Mouse (Mus musculus) heart, embryonic 16.5 days (tissue): ENCODE measurements around the gene Efna3. TPM values are rescaled to one million over a fixed set of nuclear protein-coding genes. Genes with fewer than 3 reads are reported as not detected.

Experiments
- ATAC-seq: fragments of 200-750 bp; cut with Nextera tagmentation; replicated peaks from 2 replicates; pipeline ENCODE4 v1.8.0; 2017; ENCODE audit warnings: moderate number of reproducible peaks; ENCODE audit not compliant: insufficient read depth, low FRiP score; ENCODE audit errors: extremely low read depth
- H3K27ac ChIP-seq: fragments of 300-500 bp; sonication (generic); 2 replicates; pipeline ENCODE4 v1.5.1; 2014; ENCODE audit warnings: mild to moderate bottlenecking, low read length, control low read depth, moderate library complexity
- H3K27me3 ChIP-seq: fragments of 300-500 bp; sonication (generic); 2 replicates; pipeline ENCODE4 v1.6.1; 2014; ENCODE audit warnings: low read length, mixed read lengths; ENCODE audit not compliant: control insufficient read depth, insufficient read depth
- H3K36me3 ChIP-seq: fragments of 300-500 bp; sonication (generic); 2 replicates; pipeline ENCODE4 v1.6.1; 2014; ENCODE audit not compliant: control insufficient read depth, insufficient read depth
- H3K4me1 ChIP-seq: fragments of 300-500 bp; sonication (generic); 2 replicates; pipeline ENCODE4 v1.6.1; 2014; ENCODE audit warnings: low read length, mixed read lengths; ENCODE audit not compliant: control insufficient read depth, insufficient read depth
- H3K4me2 ChIP-seq: fragments of 300-500 bp; sonication (generic); 2 replicates; pipeline ENCODE4 v1.6.1; 2014; ENCODE audit warnings: low read depth, mild to moderate bottlenecking, control low read depth, low read length
- H3K4me3 ChIP-seq: fragments of 300-500 bp; sonication (generic); 2 replicates; pipeline ENCODE4 v1.5.1; 2014; ENCODE audit warnings: mild to moderate bottlenecking, control low read depth, low read length
- H3K9ac ChIP-seq: fragments of 300-500 bp; sonication (generic); 2 replicates; pipeline ENCODE4 v1.6.1; 2014; ENCODE audit warnings: low read length, control low read depth
- H3K9me3 ChIP-seq: fragments of 300-500 bp; sonication (generic); replicated peaks from 2 replicates; pipeline ENCODE4 v1.6.1; 2016; ENCODE audit warnings: low read length; ENCODE audit not compliant: control insufficient read depth
- WGBS: fragments of 180-500 bp; shearing (Covaris S2); extraction: QIAGEN DNeasy Blood & Tissue Kit; methylation state at CpG from one replicate; pipeline ENCODE4 v1.1.7; 2014; 5-methylcytosine and 5-hydroxymethylcytosine counted together
- polyA plus RNA-seq: library from polyadenylated mRNA; unstranded; fragments of >200 nt; fragmentation: Nextera tagmentation; extraction: Ambion mirVana; gene quantifications from 2 replicates; pipeline ENCODE4 v1.2.1, GENCODE M21; 2015

The Efna3 gene
- polyA plus RNA-seq, 1 experiment from 2014 or later, result 0.89 TPM

DNA sequence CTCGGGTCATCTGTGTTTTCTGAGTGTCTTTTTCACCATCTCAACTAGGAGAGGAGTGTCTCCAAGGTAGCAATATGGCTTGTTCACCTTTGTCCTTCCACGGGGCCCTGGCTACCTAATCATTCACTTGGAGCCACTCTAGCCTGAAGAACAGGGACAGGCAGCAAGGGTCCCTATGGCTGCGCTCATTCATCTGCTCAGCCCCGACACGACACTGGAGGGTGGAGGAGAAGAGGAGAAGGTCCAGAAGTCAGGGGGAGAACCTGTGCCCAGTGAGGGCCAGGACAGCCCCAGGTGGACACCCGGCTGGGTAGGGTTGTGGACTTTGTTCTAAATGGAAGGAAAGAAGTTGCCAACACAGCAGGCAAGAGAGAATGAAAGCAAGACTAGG, 32.7 kb upstream of the Efna3 start:
- Histone ChIP-seq H3K4me3 (no peak overlapping the region), H3K9me3 (no peaks in the 10 kb centered on the region), H3K4me2 (no peak overlapping the region), H3K27me3 (peaks cover 16% of the 10 kb centered on the region), H3K9ac (no peak overlapping the region), H3K4me1 (peaks cover under 1% of the 10 kb centered on the region; the same call in 1 of the 2 replicates), H3K27ac (no peak overlapping the region), H3K36me3 (no peaks in the 10 kb centered on the region)
- no peak for ATAC-seq
- WGBS, result 74% methylated on average over 6 of the region's 6 CpGs

DNA sequence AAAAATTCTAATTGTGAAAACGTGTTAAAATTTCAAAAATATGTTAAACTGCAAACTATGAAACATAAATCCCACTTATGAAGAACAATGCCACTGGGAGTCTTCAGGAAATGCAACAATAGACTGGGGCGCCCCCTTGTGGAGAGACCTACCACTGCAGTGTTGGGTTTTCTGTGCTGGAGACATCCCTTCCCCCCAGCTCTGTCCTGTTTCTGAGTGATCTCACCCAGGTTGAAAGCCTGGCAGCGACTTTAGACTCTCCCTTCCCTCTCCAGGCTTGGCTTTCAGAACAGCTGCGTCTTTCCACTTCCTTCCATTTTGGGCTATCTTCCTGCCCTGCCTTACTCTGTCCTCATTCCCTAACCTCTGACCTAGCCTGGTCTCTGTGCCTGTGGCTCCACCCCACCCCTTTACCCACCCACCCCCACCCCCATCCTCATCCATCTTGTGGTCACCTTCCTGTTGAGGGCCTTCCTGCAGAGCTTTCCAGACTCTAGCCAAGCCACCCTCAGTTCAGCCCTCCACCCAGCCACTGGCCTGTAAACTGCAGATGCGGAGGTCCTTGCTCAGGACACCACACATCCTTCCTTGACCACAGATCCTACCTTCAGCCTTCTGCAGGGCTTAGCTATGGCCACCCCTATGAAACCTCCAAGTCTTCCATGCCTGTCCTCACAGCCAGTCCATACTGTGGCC, 32.2 kb upstream of the Efna3 start:
- WGBS, result 17% methylated on average over 5 of the region's 5 CpGs
- H3K27me3 ChIP-seq, result peaks cover 16% of the 10 kb centered on the region
- H3K27ac ChIP-seq, result no peak overlapping the region; the same call in 1 of the 2 replicates
- no peaks in the 10 kb centered on the region for H3K9me3 ChIP-seq
- no peak overlapping the region for H3K4me2 ChIP-seq
- no peaks in the 10 kb centered on the region for H3K36me3 ChIP-seq
- no peak overlapping the region for H3K9ac ChIP-seq
- peak; percentile 25; the same call in 1 of the 2 replicates for ATAC-seq
- no peak overlapping the region for H3K4me3 ChIP-seq
- H3K4me1 ChIP-seq, result peaks cover 6% of the 10 kb centered on the region; the same call in 1 of the 2 replicates

DNA sequence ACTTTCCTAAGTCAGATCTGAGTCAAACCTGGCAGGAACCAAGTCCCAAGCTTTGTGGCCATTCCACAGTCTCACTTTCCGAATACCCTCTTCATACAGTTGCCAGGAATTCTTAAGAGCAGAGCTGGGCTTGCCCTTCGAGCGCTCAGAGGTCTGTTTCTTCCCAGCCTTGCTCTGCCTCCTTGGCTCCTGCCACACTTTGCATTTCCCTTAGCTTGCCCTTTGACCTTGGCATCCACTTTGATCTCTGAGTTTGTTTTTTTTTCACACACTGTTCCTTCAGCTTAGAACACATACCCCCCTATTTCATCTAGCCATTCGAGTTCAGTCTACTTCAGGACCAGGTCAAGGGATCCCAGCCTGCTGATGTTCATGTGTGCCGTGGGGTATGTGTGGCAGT, 28.5 kb upstream of the Efna3 start:
- H3K27me3 ChIP-seq, result peaks cover 19% of the 10 kb centered on the region
- no peak overlapping the region for H3K4me2 ChIP-seq
- no peaks in the 10 kb centered on the region for H3K9me3 ChIP-seq
- ATAC-seq, result no peak
- H3K4me1 ChIP-seq, result peaks cover 8% of the 10 kb centered on the region
- WGBS, result 68% methylated on average over 5 of the region's 5 CpGs
- H3K36me3 ChIP-seq, result no peaks in the 10 kb centered on the region
- no peak overlapping the region for H3K9ac ChIP-seq
- H3K27ac ChIP-seq, result no peak overlapping the region
- H3K4me3 ChIP-seq, result no peak overlapping the region

DNA sequence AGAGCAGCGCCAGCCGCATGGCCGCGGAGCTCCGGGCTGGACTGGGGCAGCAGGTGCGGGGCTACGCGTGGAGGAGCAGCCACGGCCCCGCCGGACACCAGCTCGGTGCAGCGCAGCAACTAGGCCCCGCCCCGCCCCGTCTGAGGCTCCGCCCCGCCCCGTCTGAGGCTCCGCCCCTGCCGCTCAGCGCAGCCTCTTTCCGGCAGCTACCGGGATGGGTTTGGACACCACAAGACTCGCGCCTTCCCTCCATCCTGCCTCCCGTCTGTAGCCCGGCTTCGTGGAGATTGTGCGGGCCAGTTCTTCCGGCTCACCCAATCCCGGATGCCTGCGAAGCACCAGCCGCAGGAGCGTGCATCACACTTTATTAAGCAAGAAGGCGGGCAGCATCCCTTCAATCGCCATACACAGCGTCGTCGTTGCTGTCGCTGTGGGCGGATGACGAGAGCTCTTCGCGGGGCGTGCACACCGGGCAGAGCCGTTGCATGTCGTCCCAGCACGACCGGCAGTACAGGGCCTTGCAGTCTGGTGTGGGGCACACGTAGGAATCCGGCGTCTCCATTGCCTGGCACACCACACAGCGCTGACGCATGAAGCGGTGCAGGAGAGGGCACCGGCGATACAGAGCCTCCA, 27.2 kb upstream of the Efna3 start, which contains the start of gene Adam15:
TSS of gene Adam15 (minus strand) at position 128 of the 633 bp plus-strand sequence.
- Histone ChIP-seq H3K9me3 (no peaks in the 10 kb centered on the region), H3K4me2 (peak within 1 kb of the TSS; percentile 99), H3K4me1 (peaks cover 8% of the 10 kb centered on the region), H3K27me3 (peaks cover 16% of the 10 kb centered on the region), H3K27ac (peak within 1 kb of the TSS; percentile 73), H3K9ac (peak within 1 kb of the TSS; percentile 79), H3K4me3 (peak within 1 kb of the TSS; percentile 86), H3K36me3 (no peaks in the 10 kb centered on the region; the same call in 1 of the 2 replicates)
- WGBS, result under 1% methylated on average over 59 of the region's 59 CpGs
- ATAC-seq, result peak; percentile 83

DNA sequence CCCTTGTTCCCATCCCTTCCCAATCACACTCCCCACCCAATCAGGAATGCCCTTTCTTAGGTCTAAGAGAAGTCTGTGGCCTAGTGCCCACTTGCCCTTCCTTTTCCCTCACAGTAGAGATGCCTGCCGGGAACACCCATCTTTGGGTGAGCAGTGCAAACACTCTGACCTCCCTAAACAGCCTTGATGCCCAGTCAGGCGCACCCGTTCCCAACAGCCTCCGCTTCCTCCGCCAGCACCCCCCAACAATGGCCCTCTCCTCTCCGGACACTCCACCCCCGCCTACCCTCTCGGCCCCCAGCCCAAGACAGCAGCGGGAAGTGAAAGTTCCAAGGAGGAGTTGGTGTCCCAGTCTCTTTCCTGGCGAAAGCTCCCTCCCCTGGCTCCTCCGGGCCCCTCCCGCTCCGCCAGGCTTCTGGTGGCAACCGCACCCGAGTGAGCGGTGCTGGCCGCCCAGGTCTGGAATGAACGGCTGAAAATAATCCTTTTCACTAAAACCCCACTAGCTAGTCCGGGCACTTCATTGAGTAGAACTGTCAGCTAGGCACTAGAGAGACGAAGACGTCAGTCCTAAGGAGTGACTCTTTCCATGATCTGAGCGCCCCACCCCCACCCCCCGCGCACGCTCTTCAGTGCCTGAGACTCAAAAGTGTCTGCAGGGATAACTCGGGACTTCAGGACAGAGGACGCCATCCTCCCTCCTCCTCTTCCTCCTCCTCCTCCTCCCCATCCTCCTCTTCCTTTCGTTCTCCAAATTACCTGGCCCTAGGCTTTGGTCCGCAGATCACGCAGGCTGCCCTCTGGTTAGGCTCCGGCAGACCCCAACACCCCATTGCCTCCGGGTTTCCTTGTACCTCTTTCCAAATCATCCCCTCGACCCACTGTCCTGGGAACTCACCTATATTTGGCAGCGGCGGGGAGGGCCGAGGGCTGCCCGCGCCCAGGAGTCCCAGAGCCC, 26.4 kb upstream of the Efna3 start:
- H3K4me2 ChIP-seq, result peak overlapping the region; percentile 99
- peak; percentile 11; the same call in 1 of the 2 replicates for ATAC-seq
- 1% methylated on average over 38 of the region's 38 CpGs for WGBS
- H3K36me3 ChIP-seq, result peaks cover 3% of the 10 kb centered on the region; the same call in 1 of the 2 replicates
- peak overlapping the region; percentile 86 for H3K4me3 ChIP-seq
- H3K4me1 ChIP-seq, result peaks cover 8% of the 10 kb centered on the region
- H3K9ac ChIP-seq, result peak overlapping the region; percentile 79
- peak overlapping the region; percentile 73 for H3K27ac ChIP-seq
- peaks cover 16% of the 10 kb centered on the region for H3K27me3 ChIP-seq
- no peaks in the 10 kb centered on the region for H3K9me3 ChIP-seq

DNA sequence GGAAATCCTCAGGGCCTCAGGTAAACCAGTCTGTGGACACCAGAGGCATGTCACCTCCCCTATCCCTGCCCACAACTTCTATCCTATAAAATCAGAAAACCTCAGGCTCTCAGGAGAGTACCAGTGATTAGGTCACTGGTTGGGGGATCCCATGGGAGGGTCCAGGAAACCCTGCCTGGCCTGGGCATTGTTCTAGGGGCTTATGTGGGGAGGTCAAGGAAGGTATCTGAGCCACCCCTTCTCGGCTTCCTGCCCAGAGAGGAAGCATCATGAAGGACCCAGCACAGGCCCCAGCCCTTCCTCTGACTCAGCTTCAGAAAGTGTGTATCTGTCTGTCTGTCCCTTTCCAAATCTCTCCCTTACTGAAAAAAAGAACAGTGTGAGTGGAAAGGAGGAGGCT, 25.2 kb upstream of the Efna3 start:
- Histone ChIP-seq H3K9ac (no peak overlapping the region; the same call in 1 of the 2 replicates), H3K27me3 (peaks cover 14% of the 10 kb centered on the region), H3K4me3 (no peak overlapping the region; the same call in 1 of the 2 replicates), H3K27ac (peak overlapping the region; percentile 73), H3K4me2 (peak overlapping the region; percentile 99), H3K9me3 (no peaks in the 10 kb centered on the region), H3K4me1 (peaks cover 8% of the 10 kb centered on the region), H3K36me3 (peaks cover 3% of the 10 kb centered on the region; the same call in 1 of the 2 replicates)
- WGBS, result 57% methylated on average over 1 of the region's 1 CpGs
- ATAC-seq, result no peak

DNA sequence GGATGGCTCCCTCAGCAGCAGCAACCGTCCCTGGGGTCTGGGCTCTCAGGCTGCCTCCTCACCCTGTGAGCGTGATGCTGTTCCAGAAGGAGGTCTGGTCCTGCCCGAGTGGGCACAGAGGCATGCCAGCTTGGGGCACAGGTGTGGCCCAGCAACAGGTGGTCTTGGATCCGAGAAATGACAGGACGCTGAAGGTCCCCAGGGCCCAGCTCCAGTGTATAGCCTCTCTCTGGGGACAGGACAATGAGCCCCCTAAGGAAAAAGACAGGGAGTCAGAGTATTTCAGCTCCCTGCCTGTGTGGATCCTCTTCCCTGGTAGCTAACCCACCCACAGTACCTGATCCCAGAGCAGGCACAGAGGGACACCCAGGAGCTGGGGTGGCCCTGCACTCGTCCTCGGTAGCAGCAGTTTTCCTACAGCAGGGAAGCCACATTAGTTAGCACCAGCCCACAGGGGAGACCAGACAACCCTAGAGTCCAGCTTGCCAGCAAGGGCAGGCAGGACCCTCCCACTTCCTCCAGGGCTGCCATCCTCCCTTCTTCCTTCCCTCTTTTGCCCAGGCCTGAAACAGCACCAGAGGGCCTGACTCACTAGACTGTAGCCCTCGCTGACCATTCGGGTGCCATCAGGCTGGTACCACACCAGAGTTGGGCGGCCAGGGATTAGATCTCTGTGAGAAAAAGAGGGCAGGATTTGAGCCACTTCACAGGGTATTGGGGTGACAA, 24.2 kb upstream of the Efna3 start:
- peaks cover 3% of the 10 kb centered on the region; the same call in 1 of the 2 replicates for H3K36me3 ChIP-seq
- H3K27me3 ChIP-seq, result peaks cover 7% of the 10 kb centered on the region; the same call in 1 of the 2 replicates
- H3K27ac ChIP-seq, result no peak overlapping the region
- 0 out of 2 replicates have a peak overlapping the region, but pooled peaks have one; percentile 7 for H3K4me2 ChIP-seq
- ATAC-seq, result no peak
- H3K9me3 ChIP-seq, result no peaks in the 10 kb centered on the region
- H3K4me3 ChIP-seq, result no peak overlapping the region
- H3K9ac ChIP-seq, result no peak overlapping the region
- 75% methylated on average over 10 of the region's 10 CpGs for WGBS
- peaks cover 8% of the 10 kb centered on the region for H3K4me1 ChIP-seq

- Histone ChIP-seq H3K9ac (no peak overlapping the region), H3K4me3 (no peak overlapping the region), H3K4me1 (0 out of 2 replicates have a peak, but pooled peaks cover under 1% of the 10 kb centered on the region), H3K36me3 (peaks cover 3% of the 10 kb centered on the region; the same call in 1 of the 2 replicates), H3K4me2 (no peak overlapping the region), H3K9me3 (no peaks in the 10 kb centered on the region), H3K27me3 (peaks cover 10% of the 10 kb centered on the region; the same call in 1 of the 2 replicates), H3K27ac (no peak overlapping the region)
- 82% methylated on average over 7 of the region's 7 CpGs for WGBS
- no peak for ATAC-seq
Observed at GRCm38 (mm10) chr3:89343279-89343678, 20.5 kb upstream of the Efna3 start.
